ENCODE assay signal across 8 mouse cellular contexts in genomic region chr3:84156105-84156504, GRCm38 (mm10). TPM values are rescaled to one million over a fixed set of nuclear protein-coding genes. Genes with fewer than 3 reads are reported as not detected.
DNase-seq lines count a peak whose midpoint lies in the region; ATAC-seq and TF ChIP-seq lines count a peak whose summit lies in the region.

No protein-coding gene starts in this region.

- no peak for ATAC-seq in forebrain, embryonic 11.5 days (replicated peaks; ENCODE audit: low FRiP score)
- no peak for ATAC-seq in intestine, embryonic 15.5 days

- H3K4me1 ChIP-seq in forebrain, embryonic 11.5 days (replicated peaks; ENCODE audit: control insufficient read depth, insufficient read depth, low read length), result no peaks in the 10 kb centered on the region
- H3K4me1 ChIP-seq in intestine, embryonic 15.5 days (replicated peaks), result 0 out of 2 replicates have a peak, but pooled peaks cover 2% of the 10 kb centered on the region

- no peaks in the 10 kb centered on the region for H3K79me2 ChIP-seq in myocyte (ENCODE audit: control insufficient read depth, insufficient read depth)

- no peak for TF ChIP-seq POLR2A in myocyte (IDR thresholded peaks at IDR 0.05; ENCODE audit: insufficient read length, low read depth)

- H3K4me3 ChIP-seq in left cerebral cortex, adult 2 months, result peak overlapping the region; percentile 61
- H3K4me3 ChIP-seq in forebrain, embryonic 11.5 days (ENCODE audit: low read depth, low read length), result no peak overlapping the region
- no peak overlapping the region for H3K4me3 ChIP-seq in intestine, embryonic 15.5 days (replicated peaks)
- peak overlapping the region; percentile 12 for H3K4me3 ChIP-seq in myocyte

- WGBS in forebrain, embryonic 11.5 days, result 55% methylated on average over 6 of the region's 6 CpGs
- WGBS in intestine, embryonic 15.5 days, result 47% methylated on average over 6 of the region's 6 CpGs

- H3K9me3 ChIP-seq in forebrain, embryonic 11.5 days (ENCODE audit: control insufficient read depth, low read length), result no peaks in the 10 kb centered on the region
- no peaks in the 10 kb centered on the region for H3K9me3 ChIP-seq in intestine, embryonic 15.5 days

- no peak for DNase-seq in left cerebral cortex, adult 2 months (ENCODE audit: extremely low spot score in 1 of 2, low spot score in 2 of 2)
- DNase-seq in left cerebral cortex, adult 9 months (ENCODE audit: low spot score in 2 of 2), result no peak
- DNase-seq in forebrain, embryonic 11.5 days (ENCODE audit: low spot score), result no peak
- no peak for DNase-seq in right cerebral cortex, adult 2 months (ENCODE audit: low spot score in 2 of 2)
- no peak for DNase-seq in spleen, adult 18-20 months
- DNase-seq in kidney, adult 11 months, result no peak

- H3ac ChIP-seq in myocyte (ENCODE audit: control insufficient read depth, insufficient read length), result no peak overlapping the region

- intact Hi-C loops in left cerebral cortex, adult 2 months (cut with DNase I), result no loop called here

- H3K4me2 ChIP-seq in forebrain, embryonic 11.5 days (ENCODE audit: low read depth, low read length, severe bottlenecking), result peak overlapping the region; percentile 98; the same call in 1 of the 2 replicates
- peak overlapping the region; percentile 99 for H3K4me2 ChIP-seq in intestine, embryonic 15.5 days (replicated peaks)
- H3K4me2 ChIP-seq in myocyte (ENCODE audit: low read depth), result peak overlapping the region; percentile 75

- H3K27me3 ChIP-seq in forebrain, embryonic 11.5 days (ENCODE audit: control insufficient read depth, insufficient read depth, low read length), result no peaks in the 10 kb centered on the region
- H3K27me3 ChIP-seq in intestine, embryonic 15.5 days (replicated peaks), result no peaks in the 10 kb centered on the region
- H3K27me3 ChIP-seq in myocyte (ENCODE audit: control insufficient read depth, insufficient read depth, insufficient read length), result no peaks in the 10 kb centered on the region

- H3K9ac ChIP-seq in forebrain, embryonic 11.5 days (ENCODE audit: low read length), result no peak overlapping the region
- no peak overlapping the region; the same call in 1 of the 2 replicates for H3K9ac ChIP-seq in intestine, embryonic 15.5 days

- no peak overlapping the region for H3K27ac ChIP-seq in left cerebral cortex, adult 2 months
- no peak overlapping the region for H3K27ac ChIP-seq in forebrain, embryonic 11.5 days (ENCODE audit: low read depth, low read length)
- no peak overlapping the region for H3K27ac ChIP-seq in intestine, embryonic 15.5 days

- H3K36me3 ChIP-seq in forebrain, embryonic 11.5 days (ENCODE audit: control insufficient read depth, insufficient read depth, low read length), result no peaks in the 10 kb centered on the region
- H3K36me3 ChIP-seq in intestine, embryonic 15.5 days, result no peaks in the 10 kb centered on the region
- no peaks in the 10 kb centered on the region for H3K36me3 ChIP-seq in myocyte (ENCODE audit: control insufficient read depth, insufficient read depth)

- TF ChIP-seq CTCF in left cerebral cortex, adult 2 months (IDR thresholded peaks at IDR 0.05), result no peak

TF ChIP-seq in myocyte, 11 proteins besides CTCF, POLR2A, EP300 and RAD21:
- no peak for TF ChIP-seq E2F4 (IDR thresholded peaks at IDR 0.05; ENCODE audit: insufficient read depth)
- no peak for TF ChIP-seq USF1 (IDR thresholded peaks at IDR 0.05; ENCODE audit: low read depth)
- no peak for TF ChIP-seq REST (IDR thresholded peaks at IDR 0.05; ENCODE audit: insufficient read depth, insufficient read length)
- no peak for TF ChIP-seq CEBPB (IDR thresholded peaks at IDR 0.05; ENCODE audit: insufficient read depth, poor library complexity, severe bottlenecking)
- TF ChIP-seq TCF12 (IDR thresholded peaks at IDR 0.05; ENCODE audit: insufficient read depth, poor library complexity, severe bottlenecking), result no peak
- no peak for TF ChIP-seq MAX (IDR thresholded peaks at IDR 0.05; ENCODE audit: low read depth)
- no peak for TF ChIP-seq POLR2AphosphoS2 (IDR thresholded peaks at IDR 0.05; ENCODE audit: insufficient read length, low read depth)
- TF ChIP-seq TCF3 (IDR thresholded peaks at IDR 0.05; ENCODE audit: insufficient read length, low read depth), result no peak

RNA-seq across cellular contexts. Expression of gene Mnd1, which starts 0.5 kb away (rescaled TPM):
- total RNA-seq in left cerebral cortex, adult 2 months (2021), result under 1 TPM; 0.68 to 0.96 TPM
- polyA plus RNA-seq in forebrain, embryonic 11.5 days (2014; fragmentation: Nextera tagmentation; extraction: Ambion mirVana), result 8.7 and 12.1 TPM in 2 replicates
- 10.6 and 12.0 TPM in 2 replicates for polyA plus RNA-seq in intestine, embryonic 15.5 days (2015; fragmentation: Nextera tagmentation; extraction: Ambion mirVana)
- 7.7 TPM for polyA plus RNA-seq in myocyte (2012; fragmentation: generic; extraction: Trizol)

RNA-seq across cellular contexts. Expression of gene Gm6525, which starts 17.8 kb away (rescaled TPM):
- total RNA-seq in left cerebral cortex, adult 2 months (2021), result not detected
- 0.43 and 1.1 TPM in 2 replicates for polyA plus RNA-seq in forebrain, embryonic 11.5 days (2014; fragmentation: Nextera tagmentation; extraction: Ambion mirVana)
- 1.2 TPM in 2 replicates for polyA plus RNA-seq in intestine, embryonic 15.5 days (2015; fragmentation: Nextera tagmentation; extraction: Ambion mirVana)
- 0.12 TPM for polyA plus RNA-seq in myocyte (2012; fragmentation: generic; extraction: Trizol)

Comparison
In these comparisons a context has a peak if more than half of its experiments do, and no peak if none do; other contexts are left out.
1. H3K4me3 ChIP-seq: peak in left cerebral cortex, adult 2 months (single experiment) and myocyte (single experiment); none in forebrain, embryonic 11.5 days (single experiment) and intestine, embryonic 15.5 days (single experiment).
2. Peak in every context shown above with its lines, with median percentiles within 50 percentile points of each other: H3K4me2 ChIP-seq.